Mouse (Mus musculus) intestine, embryonic 14.5 days (tissue): ENCODE measurements at regions not wholly inside any gene's neighbourhood (a gene's known extent, or its start where the extent isn't known, plus 50 kb on each side); places are given as distances from the start of the nearest gene placed in this dataset.
A peak's percentile ranks its signal among the peaks of the same experiment; 100 is the strongest.
"Not testable (repeated sequence)": the region's sequence is repeated elsewhere in the genome, so short reads cannot be mapped to it uniquely, and the experiment has no call there.

ENCODE experiments used
- ATAC-seq: fragments of 200-750 bp; cut with Nextera tagmentation; replicated peaks from 2 replicates; pipeline ENCODE4 v1.8.0; 2017; ENCODE audit warnings: low read depth, moderate number of reproducible peaks, moderate TSS enrichment, moderate library complexity; ENCODE audit not compliant: low FRiP score, low TSS enrichment
- DNase-seq: peaks from one replicate; pipeline ENCODE4 v3.0.0-alpha.2; 2018; ENCODE audit warnings: low spot score
- H3K27ac ChIP-seq: fragments of 300-500 bp; sonication (generic); 2 replicates; pipeline ENCODE4 v1.5.1; 2014; ENCODE audit warnings: low read depth, mild to moderate bottlenecking, control low read depth
- H3K27me3 ChIP-seq: fragments of 300-500 bp; sonication (generic); replicated peaks from 2 replicates; pipeline ENCODE4 v1.6.1; 2014; ENCODE audit warnings: low read length, control low read depth; ENCODE audit not compliant: control insufficient read depth, insufficient read depth
- H3K36me3 ChIP-seq: fragments of 300-500 bp; sonication (generic); 2 replicates; pipeline ENCODE4 v1.6.1; 2014; ENCODE audit warnings: low read length, control low read depth; ENCODE audit not compliant: control insufficient read depth, insufficient read depth
- H3K4me1 ChIP-seq: fragments of 300-500 bp; sonication (generic); replicated peaks from 2 replicates; pipeline ENCODE4 v1.6.1; 2014; ENCODE audit warnings: low read length, control low read depth, mixed read lengths; ENCODE audit not compliant: control insufficient read depth, insufficient read depth
- H3K4me2 ChIP-seq: fragments of 300-500 bp; sonication (generic); 2 replicates; pipeline ENCODE4 v1.6.1; 2014; ENCODE audit warnings: low read length
- H3K4me3 ChIP-seq: fragments of 300-500 bp; sonication (generic); 2 replicates; pipeline ENCODE4 v1.5.1; 2014; ENCODE audit warnings: low read depth, low read length, control low read depth, mixed read lengths
- H3K9ac ChIP-seq: fragments of 300-500 bp; sonication (generic); 2 replicates; pipeline ENCODE4 v1.6.1; 2014; ENCODE audit warnings: mild to moderate bottlenecking, low read length
- H3K9me3 ChIP-seq: fragments of 300-500 bp; sonication (generic); 2 replicates; pipeline ENCODE4 v1.6.1; 2016; ENCODE audit warnings: low read length, control low read depth; ENCODE audit not compliant: control insufficient read depth
- WGBS: fragments of 180-500 bp; shearing (Covaris S2); extraction: QIAGEN DNeasy Blood & Tissue Kit; methylation state at CpG from one replicate; pipeline ENCODE4 v1.1.7; 2014; 5-methylcytosine and 5-hydroxymethylcytosine counted together

DNA sequence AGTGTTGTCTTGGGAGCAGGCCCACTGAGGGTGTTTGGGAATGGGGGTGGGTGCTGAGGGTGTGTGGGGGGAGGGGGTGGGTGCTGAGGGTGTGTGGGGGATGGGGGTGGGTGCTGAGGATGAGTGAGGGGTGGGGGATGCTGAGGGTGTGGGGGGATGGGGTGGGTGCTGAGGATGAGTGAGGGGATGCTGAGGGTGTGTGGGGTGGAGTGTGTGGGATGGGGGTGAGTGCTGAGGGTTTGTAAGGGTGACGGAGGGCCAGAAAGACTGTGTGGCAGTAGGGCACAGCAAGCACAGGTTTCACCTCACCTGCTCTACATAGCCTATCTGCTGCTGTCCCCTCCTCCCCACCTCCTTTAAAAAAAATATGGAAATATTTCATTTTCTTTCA lies 276.3 kb upstream of the Arglu1 start:
- no peak for DNase-seq
- ATAC-seq, result no peak
- H3K9ac ChIP-seq, result no peak overlapping the region
- WGBS, result 92% methylated on average over 1 of the region's 1 CpGs
- H3K4me3 ChIP-seq, result no peak overlapping the region
- H3K9me3 ChIP-seq, result no peaks in the 10 kb centered on the region
- H3K4me1 ChIP-seq, result peaks cover 5% of the 10 kb centered on the region; the same call in 1 of the 2 replicates
- no peaks in the 10 kb centered on the region for H3K36me3 ChIP-seq
- H3K27me3 ChIP-seq, result no peaks in the 10 kb centered on the region
- no peak overlapping the region for H3K4me2 ChIP-seq
- H3K27ac ChIP-seq, result no peak overlapping the region

- peaks cover 5% of the 10 kb centered on the region; the same call in 1 of the 2 replicates for H3K4me1 ChIP-seq
- DNase-seq (peak; percentile 46), ATAC-seq (no peak)
- no peaks in the 10 kb centered on the region for H3K9me3 ChIP-seq
- H3K27me3 ChIP-seq, result no peaks in the 10 kb centered on the region
- no peak overlapping the region for H3K9ac ChIP-seq
- H3K4me3 ChIP-seq, result no peak overlapping the region
- no peaks in the 10 kb centered on the region for H3K36me3 ChIP-seq
- H3K27ac ChIP-seq, result no peak overlapping the region
- no peak overlapping the region for H3K4me2 ChIP-seq
- 30% methylated on average over 10 of the region's 10 CpGs for WGBS
These were observed 275.8 kb upstream of the Arglu1 start for GRCm38 (mm10) chr8:8965983-8966657.

DNA sequence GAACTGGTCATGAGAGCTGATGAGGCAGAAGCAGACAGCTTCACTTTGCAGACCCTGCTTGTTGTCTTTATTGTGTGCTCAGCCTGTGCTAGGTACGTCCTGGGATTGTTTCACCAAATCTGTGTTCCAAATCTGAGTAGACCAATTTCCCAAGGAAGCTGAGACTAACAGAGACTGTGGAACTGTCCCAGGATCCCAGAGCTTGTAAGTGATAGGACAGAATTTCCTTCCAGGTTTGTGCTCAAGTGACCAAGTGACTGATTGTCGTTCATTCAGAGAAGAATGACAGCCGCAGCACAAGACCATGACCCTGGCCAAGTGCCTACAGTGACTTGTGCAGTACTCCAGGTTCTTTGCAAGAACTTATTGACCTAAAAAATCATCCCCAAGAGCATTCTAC lies 269.9 kb upstream of the Arglu1 start:
- Histone ChIP-seq H3K4me3 (no peak overlapping the region), H3K36me3 (no peaks in the 10 kb centered on the region), H3K27me3 (no peaks in the 10 kb centered on the region), H3K27ac (no peak overlapping the region), H3K4me2 (no peak overlapping the region), H3K9me3 (no peaks in the 10 kb centered on the region), H3K9ac (no peak overlapping the region), H3K4me1 (0 out of 2 replicates have a peak, but pooled peaks cover 6% of the 10 kb centered on the region)
- ATAC-seq (no peak), DNase-seq (no peak)
- WGBS, result 70% methylated on average over 3 of the region's 3 CpGs

DNA sequence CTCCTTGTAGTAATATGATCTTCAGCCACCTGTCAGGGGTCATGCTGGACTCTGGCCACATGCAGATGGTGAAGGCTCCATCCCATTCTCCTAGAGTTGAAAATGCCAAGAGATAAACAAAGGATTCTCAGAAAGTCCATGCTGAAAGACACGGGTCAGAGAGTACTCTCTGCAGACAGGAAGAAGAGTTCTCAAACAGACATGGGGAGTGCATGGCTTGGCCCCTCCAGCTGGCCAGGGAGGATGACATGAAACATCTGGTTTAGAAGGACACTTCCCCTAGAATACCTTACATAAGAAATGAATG lies 269.4 kb upstream of the Arglu1 start:
- H3K4me3 ChIP-seq, result no peak overlapping the region
- H3K4me1 ChIP-seq, result 0 out of 2 replicates have a peak, but pooled peaks cover 6% of the 10 kb centered on the region
- ATAC-seq, result no peak
- H3K4me2 ChIP-seq, result no peak overlapping the region
- no peaks in the 10 kb centered on the region for H3K9me3 ChIP-seq
- DNase-seq, result no peak
- H3K9ac ChIP-seq, result no peak overlapping the region
- no peaks in the 10 kb centered on the region for H3K36me3 ChIP-seq
- WGBS, result 22% methylated on average over 1 of the region's 1 CpGs
- H3K27ac ChIP-seq, result no peak overlapping the region
- H3K27me3 ChIP-seq, result no peaks in the 10 kb centered on the region

DNA sequence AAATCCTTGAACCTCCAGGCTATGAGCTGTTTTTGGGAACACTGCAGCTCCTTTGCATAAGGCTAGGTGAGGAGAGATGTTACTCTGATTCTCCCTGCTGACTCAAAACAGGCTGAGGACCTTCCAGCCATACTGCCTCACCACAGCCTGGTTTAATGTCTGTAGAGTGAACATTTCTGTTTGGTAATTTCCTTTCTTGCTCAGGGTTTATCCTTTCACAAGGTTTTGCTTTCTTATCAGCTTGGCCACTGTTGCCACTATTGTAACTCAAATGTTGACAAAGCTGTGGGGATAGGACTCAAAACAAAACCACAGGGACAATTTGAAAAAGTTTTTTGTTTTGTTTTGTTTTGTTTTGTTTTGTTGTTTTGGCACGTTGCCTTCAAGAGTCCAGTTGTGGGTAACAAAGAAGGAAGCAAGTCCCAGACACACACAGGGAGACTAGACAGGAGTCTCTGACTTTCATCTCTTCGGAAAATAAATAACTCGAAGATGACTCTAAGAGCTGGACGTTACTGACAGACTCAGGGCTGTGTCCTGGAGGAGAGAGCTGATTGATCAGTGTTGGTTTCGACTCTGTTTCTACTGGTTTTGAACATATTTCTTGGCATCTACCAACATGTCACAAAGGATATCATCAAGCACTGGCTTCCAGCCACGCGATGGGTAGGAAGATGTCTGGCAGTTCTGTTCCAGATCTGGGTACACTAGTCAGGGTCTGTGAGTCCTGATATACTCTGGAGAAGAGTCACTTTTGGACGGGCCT lies 268.9 kb upstream of the Arglu1 start:
- 64% methylated on average over 8 of the region's 8 CpGs for WGBS
- no peak for ATAC-seq

GRCm38 (mm10) chr8:8958140-8958539 lies 267.8 kb upstream of the Arglu1 start:
- H3K9me3 ChIP-seq, ATAC-seq, H3K36me3 ChIP-seq, H3K9ac ChIP-seq, H3K4me2 ChIP-seq, H3K4me1 ChIP-seq, H3K27ac ChIP-seq, H3K27me3 ChIP-seq, DNase-seq, H3K4me3 ChIP-seq: not testable (repeated sequence)
- 76% methylated on average over 8 of the region's 8 CpGs for WGBS

More for the DNA sequence above, 268.9 kb upstream of the Arglu1 start:
- Histone ChIP-seq H3K27ac (no peak overlapping the region), H3K4me2 (no peak overlapping the region), H3K27me3 (no peaks in the 10 kb centered on the region), H3K9ac (no peak overlapping the region), H3K9me3 (no peaks in the 10 kb centered on the region), H3K4me3 (no peak overlapping the region), H3K4me1 (0 out of 2 replicates have a peak, but pooled peaks cover 6% of the 10 kb centered on the region), H3K36me3 (no peaks in the 10 kb centered on the region)
- no peak for DNase-seq

GRCm38 (mm10) chr8:8952212-8952611 lies 261.9 kb upstream of the Arglu1 start:
- Histone ChIP-seq H3K36me3 (no peaks in the 10 kb centered on the region), H3K4me3 (no peak overlapping the region), H3K4me1 (peaks cover 4% of the 10 kb centered on the region; the same call in 1 of the 2 replicates), H3K9me3 (no peaks in the 10 kb centered on the region), H3K27me3 (no peaks in the 10 kb centered on the region), H3K27ac (no peak overlapping the region), H3K9ac (no peak overlapping the region), H3K4me2 (no peak overlapping the region)
- DNase-seq (peak; percentile 50), ATAC-seq (no peak)
- 20% methylated on average over 4 of the region's 4 CpGs for WGBS

DNA sequence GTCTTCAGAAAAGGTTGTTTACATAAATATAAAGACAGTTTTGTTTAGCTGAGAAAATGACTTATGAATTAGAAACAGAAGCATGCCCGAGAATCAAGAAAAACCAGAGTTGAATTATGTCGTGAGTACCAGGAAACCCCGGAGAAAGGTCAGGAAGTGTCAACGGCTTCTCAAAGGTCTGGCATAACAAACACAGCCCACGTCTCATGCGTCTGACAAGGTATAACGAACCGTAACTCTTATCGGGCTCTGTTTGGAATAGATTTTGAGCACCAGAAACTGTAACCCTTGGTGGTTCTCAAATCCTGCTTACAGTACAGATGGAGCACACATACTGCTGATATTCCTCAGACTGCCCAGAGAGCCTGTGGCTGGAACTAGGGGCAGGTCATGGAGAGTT lies 260.9 kb upstream of the Arglu1 start:
- no peaks in the 10 kb centered on the region for H3K27me3 ChIP-seq
- no peak overlapping the region for H3K9ac ChIP-seq
- H3K27ac ChIP-seq, result no peak overlapping the region
- no peak overlapping the region for H3K4me3 ChIP-seq
- peak; percentile 47 for DNase-seq
- no peak for ATAC-seq
- no peaks in the 10 kb centered on the region for H3K36me3 ChIP-seq
- 13% methylated on average over 9 of the region's 9 CpGs for WGBS
- H3K4me2 ChIP-seq, result no peak overlapping the region
- H3K4me1 ChIP-seq, result peaks cover 4% of the 10 kb centered on the region; the same call in 1 of the 2 replicates
- H3K9me3 ChIP-seq, result no peaks in the 10 kb centered on the region
